Mouse (Mus musculus) CH12.LX (cell line): Measurements from ENCODE around the gene Tmem132d.

ENCODE experiments used
- CTCF ChIP-seq, 2 experiments: IDR thresholded peaks in 1 of 2; conservative IDR thresholded peaks in 1 of 2; 2 replicates each; pipeline ENCODE4 v1.5.1; 2011 to 2012; ENCODE audit warnings: low read depth in 2 of 2, low read length in 2 of 2, improper control_type of control experiment in 1 of 2, inconsistent platforms in 1 of 2, mild to moderate bottlenecking in 1 of 2, moderate library complexity in 1 of 2
- HCFC1 ChIP-seq: IDR thresholded peaks from 2 replicates; pipeline ENCODE4 v1.6.1; 2012; ENCODE audit warnings: low read depth, mild to moderate bottlenecking, inconsistent platforms, low read length, improper control_type of control experiment
- MXI1 ChIP-seq: IDR thresholded peaks from 2 replicates; pipeline ENCODE4 v1.6.1; 2011; ENCODE audit warnings: mild to moderate bottlenecking, low read depth, low read length, improper control_type of control experiment
- POLR2A ChIP-seq: IDR thresholded peaks from 2 replicates; pipeline ENCODE4 v1.6.1; 2011; ENCODE audit warnings: low read depth, mild to moderate bottlenecking, improper control_type of control experiment, low read length
- RAD21 ChIP-seq: IDR thresholded peaks from 2 replicates; pipeline ENCODE4 v1.6.1; 2011; ENCODE audit warnings: low read depth, mild to moderate bottlenecking, low read length, improper control_type of control experiment, moderate library complexity
- RCOR1 ChIP-seq: conservative IDR thresholded peaks from 2 replicates; pipeline ENCODE4 v1.6.1; 2012; ENCODE audit warnings: low read depth, mild to moderate bottlenecking, inconsistent platforms, low read length, improper control_type of control experiment
- USF1 ChIP-seq: IDR thresholded peaks from 2 replicates; pipeline ENCODE4 v1.6.1; 2014; ENCODE audit warnings: low read depth, mild to moderate bottlenecking, inconsistent platforms, low read length, improper control_type of control experiment
- USF2 ChIP-seq: conservative IDR thresholded peaks from 2 replicates; pipeline ENCODE4 v1.6.1; 2011; ENCODE audit warnings: low read depth, low read length, improper control_type of control experiment
- ZNF384 ChIP-seq: IDR thresholded peaks from 2 replicates; pipeline ENCODE4 v1.6.1; 2012; ENCODE audit warnings: low read depth, low read length, improper control_type of control experiment, inconsistent platforms

DNA sequence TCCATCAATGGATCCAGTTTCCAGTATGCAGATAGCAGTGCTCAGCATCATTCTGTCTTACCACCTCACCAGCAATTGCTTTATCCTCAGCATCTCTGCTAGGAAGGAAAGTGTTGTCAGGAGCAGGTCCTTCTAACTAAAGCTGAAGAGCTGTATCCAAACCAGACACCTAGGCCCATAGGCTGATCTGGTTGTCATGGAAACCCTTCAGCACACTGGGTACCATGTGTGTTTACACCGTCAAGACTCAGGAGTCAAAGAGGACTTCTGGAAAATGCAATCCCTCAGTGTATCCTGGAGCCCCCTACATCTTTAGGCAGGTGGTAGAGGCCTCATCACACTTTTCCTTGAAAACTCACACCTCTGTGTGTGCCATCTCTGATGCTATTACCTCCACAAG lies 513.7 kb downstream of the Tmem132d start:
- no peak for TF ChIP-seq CTCF (conservative IDR thresholded peaks at IDR 0.05 in 1 of 2, IDR thresholded peaks at IDR 0.05 in 1 of 2; ENCODE audit: low read depth in 2 of 2, low read length in 2 of 2)
- no peak for TF ChIP-seq USF2
- no peak for TF ChIP-seq MXI1
- no peak for TF ChIP-seq RCOR1
- no peak for TF ChIP-seq HCFC1
- TF ChIP-seq USF1 = no peak
- no peak for TF ChIP-seq RAD21
- no peak for TF ChIP-seq ZNF384
- no peak for TF ChIP-seq POLR2A
